Comparison of ENCODE assay signal across 30 mouse cellular contexts in genomic region chr19:4087090-4087489, GRCm38 (mm10). TPM values are rescaled to one million over a fixed set of nuclear protein-coding genes. Genes with fewer than 3 reads are reported as not detected.
DNase-seq lines count a peak whose midpoint lies in the region; ATAC-seq and TF ChIP-seq lines count a peak whose summit lies in the region.
"Had no signal": no experiment of that assay in that cellular context is flagged by ENCODE, and none has a peak within 500 bp of the region (broad histone marks: within the 10 kb centered on the region; RNA-seq: fewer than 3 reads in every experiment).

No protein-coding gene starts in this region.

- no peaks in the 10 kb centered on the region for H3K9me3 ChIP-seq in heart, embryonic 16.5 days (replicated peaks; ENCODE audit: control insufficient read depth, low read length)
- no peaks in the 10 kb centered on the region for H3K9me3 ChIP-seq in heart, embryonic 12.5 days (replicated peaks)
- H3K9me3 ChIP-seq in intestine, postnatal 0 days (ENCODE audit: control insufficient read depth): no peaks in the 10 kb centered on the region
- H3K9me3 ChIP-seq: embryonic facial prominence, embryonic 15.5 days; hindbrain, embryonic 13.5 days; liver, embryonic 13.5 days; megakaryocyte, embryonic 14.5 days; midbrain, embryonic 13.5 days had no signal

- H3K27me3 ChIP-seq in heart, embryonic 16.5 days (ENCODE audit: control insufficient read depth, insufficient read depth, low read length): peaks cover 3% of the 10 kb centered on the region; the same call in 1 of the 2 replicates
- peaks cover 54% of the 10 kb centered on the region for H3K27me3 ChIP-seq in heart, embryonic 12.5 days (replicated peaks)
- H3K27me3 ChIP-seq in C2C12 (ENCODE audit: control insufficient read depth, insufficient read depth, insufficient read length): no peaks in the 10 kb centered on the region
- H3K27me3 ChIP-seq in intestine, postnatal 0 days (replicated peaks; ENCODE audit: control insufficient read depth, insufficient read depth, low read length): no peaks in the 10 kb centered on the region

- no peaks in the 10 kb centered on the region for H3K36me3 ChIP-seq in heart, embryonic 16.5 days (ENCODE audit: control insufficient read depth, insufficient read depth)
- H3K36me3 ChIP-seq in heart, embryonic 12.5 days: no peaks in the 10 kb centered on the region
- H3K36me3 ChIP-seq in C2C12 (ENCODE audit: control insufficient read depth, insufficient read depth): no peaks in the 10 kb centered on the region
- H3K36me3 ChIP-seq in intestine, postnatal 0 days (ENCODE audit: control insufficient read depth, insufficient read depth): no peaks in the 10 kb centered on the region
- H3K36me3 ChIP-seq: embryonic facial prominence, embryonic 15.5 days; hindbrain, embryonic 13.5 days; liver, embryonic 13.5 days; midbrain, embryonic 13.5 days had no signal

- TF ChIP-seq CTCF in C2C12 (IDR thresholded peaks at IDR 0.05; ENCODE audit: control insufficient read depth, insufficient read depth, insufficient read length): no peak
- no peak for TF ChIP-seq CTCF in intestine, postnatal 0 days (IDR thresholded peaks at IDR 0.05; ENCODE audit: low read depth)

- H3K9ac ChIP-seq in heart, embryonic 16.5 days (ENCODE audit: low read length): no peak overlapping the region
- H3K9ac ChIP-seq in heart, embryonic 12.5 days: no peak overlapping the region
- H3K9ac ChIP-seq in intestine, postnatal 0 days (ENCODE audit: low read depth, low read length): no peak overlapping the region
- H3K9ac ChIP-seq: embryonic facial prominence, embryonic 15.5 days; forebrain, postnatal 0 days; hindbrain, embryonic 13.5 days; liver, embryonic 13.5 days; lung, embryonic 14.5 days; midbrain, embryonic 13.5 days had no signal

- peak overlapping the region; percentile 54 for H3K27ac ChIP-seq in heart, embryonic 16.5 days (ENCODE audit: low read length)
- no peak overlapping the region for H3K27ac ChIP-seq in heart, embryonic 12.5 days (ENCODE audit: poor library complexity, severe bottlenecking)
- H3K27ac ChIP-seq in intestine, postnatal 0 days (ENCODE audit: low read depth, low read length): no peak overlapping the region
- H3K27ac ChIP-seq: embryonic facial prominence, embryonic 15.5 days; hindbrain, embryonic 13.5 days; kidney, postnatal 0 days; left cerebral cortex, adult 2 months; liver, embryonic 13.5 days; midbrain, embryonic 13.5 days had no signal

- 42% methylated on average over 5 of the region's 5 CpGs for WGBS in heart, embryonic 16.5 days
- 64% methylated on average over 5 of the region's 5 CpGs for WGBS in heart, embryonic 12.5 days
- 89% methylated on average over 5 of the region's 5 CpGs for WGBS in intestine, postnatal 0 days

- no peaks in the 10 kb centered on the region for H3K79me2 ChIP-seq in C2C12 (ENCODE audit: control insufficient read depth, insufficient read depth)

- DNase-seq in cerebellum, adult 9-11 months: peak; percentile 9
- DNase-seq in cerebellum, postnatal 10 days: no peak
- DNase-seq in adipocyte (ENCODE audit: low spot score): peak; percentile 60
- DNase-seq in layer of hippocampus, adult 9-10 months (ENCODE audit: low spot score): no peak
- DNase-seq: adrenal gland, postnatal 25 days; forebrain, postnatal 0 days; gastrocnemius, postnatal 14 days; kidney, adult 2 months; liver, embryonic 13.5 days; lung, embryonic 14.5 days; lung, postnatal 36 days; right cerebral cortex, postnatal 25 days; spleen, adult 18-20 months; thymus, postnatal 25 days had no signal

- H3K4me1 ChIP-seq in heart, embryonic 16.5 days (ENCODE audit: control insufficient read depth, insufficient read depth, low read length): peaks cover 9% of the 10 kb centered on the region
- H3K4me1 ChIP-seq in heart, embryonic 12.5 days (replicated peaks): no peaks in the 10 kb centered on the region
- H3K4me1 ChIP-seq in intestine, postnatal 0 days (replicated peaks; ENCODE audit: control insufficient read depth, insufficient read depth, low read length): no peaks in the 10 kb centered on the region
- H3K4me1 ChIP-seq: embryonic facial prominence, embryonic 15.5 days; hindbrain, embryonic 13.5 days; midbrain, embryonic 13.5 days had no signal

- no peaks in the 10 kb centered on the region for H3K79me3 ChIP-seq in C2C12 (ENCODE audit: low read depth)

- H3K4me3 ChIP-seq in heart, embryonic 16.5 days (ENCODE audit: low read length): no peak overlapping the region
- H3K4me3 ChIP-seq in heart, embryonic 12.5 days: no peak overlapping the region
- H3K4me3 ChIP-seq in C2C12 (ENCODE audit: insufficient read depth, poor library complexity, severe bottlenecking): no peak overlapping the region
- no peak overlapping the region for H3K4me3 ChIP-seq in intestine, postnatal 0 days (ENCODE audit: low read depth, low read length)
- H3K4me3 ChIP-seq: embryonic facial prominence, embryonic 15.5 days; hindbrain, embryonic 13.5 days; left cerebral cortex, adult 2 months; liver, embryonic 13.5 days; megakaryocyte, embryonic 14.5 days; midbrain, embryonic 13.5 days had no signal

- ATAC-seq in heart, embryonic 16.5 days (replicated peaks; ENCODE audit: extremely low read depth, insufficient read depth, low FRiP score): peak; percentile 79
- no peak for ATAC-seq in heart, embryonic 12.5 days (ENCODE audit: insufficient number of reproducible peaks, low FRiP score)
- ATAC-seq in intestine, postnatal 0 days: no peak
- ATAC-seq: CD4-positive, CD25-positive, alpha-beta regulatory T cell, adult 4 months; forebrain, postnatal 0 days; midbrain, embryonic 13.5 days had no signal

- no peak overlapping the region for H3ac ChIP-seq in C2C12 (ENCODE audit: control insufficient read depth, insufficient read length, low read depth)

- H3K4me2 ChIP-seq in heart, embryonic 16.5 days (ENCODE audit: low read depth, low read length): no peak overlapping the region
- no peak overlapping the region for H3K4me2 ChIP-seq in heart, embryonic 12.5 days
- H3K4me2 ChIP-seq in intestine, postnatal 0 days (replicated peaks; ENCODE audit: low read depth): no peak overlapping the region
- H3K4me2 ChIP-seq: embryonic facial prominence, embryonic 15.5 days; hindbrain, embryonic 13.5 days; liver, embryonic 13.5 days; lung, embryonic 14.5 days; midbrain, embryonic 13.5 days had no signal

TF ChIP-seq in C2C12, 6 proteins besides CTCF, POLR2A, EP300 and RAD21:
- TF ChIP-seq CEBPB (IDR thresholded peaks at IDR 0.05; ENCODE audit: low read depth) (peak; percentile 89), FOSL1 (IDR thresholded peaks at IDR 0.05; ENCODE audit: insufficient read depth, low read length, poor library complexity, severe bottlenecking) (no peak), MAX (IDR thresholded peaks at IDR 0.05) (no peak), MYOD1 (IDR thresholded peaks at IDR 0.05; ENCODE audit: control insufficient read depth, insufficient read length, low read depth) (no peak), MYOG (IDR thresholded peaks at IDR 0.05; ENCODE audit: control insufficient read depth, extremely low read depth, insufficient read length) (no peak), USF1 (IDR thresholded peaks at IDR 0.05; ENCODE audit: low read depth) (no peak)
TF ChIP-seq in C2C12: peak in this region for 1.

RNA-seq across cellular contexts. Expression of gene Cabp2, which starts 5.7 kb away (rescaled TPM):
- polyA plus RNA-seq in heart, embryonic 16.5 days (2015; fragmentation: Nextera tagmentation; extraction: Ambion mirVana): not detected in 2 replicates
- not detected in 2 replicates for polyA plus RNA-seq in heart, embryonic 12.5 days (2016; fragmentation: Nextera tagmentation; extraction: Ambion mirVana)
- polyA plus RNA-seq in C2C12 (2012; fragmentation: generic; extraction: Trizol): not detected
- not detected in 2 replicates for polyA plus RNA-seq in intestine, postnatal 0 days (2015; fragmentation: Nextera tagmentation; extraction: Ambion mirVana)
- polyA plus RNA-seq: brain, embryonic 14.5 days; CD4-positive, CD25-positive, alpha-beta regulatory T cell, adult 4 months; embryonic facial prominence, embryonic 15.5 days; forebrain, postnatal 0 days; heart, embryonic 14.5 days; hindbrain, embryonic 13.5 days; large intestine, adult 2 months; limb, embryonic 14.5 days; lung, embryonic 14.5 days; midbrain, embryonic 13.5 days; neural tube, embryonic 11.5 days had no signal

RNA-seq across cellular contexts. Expression of gene Cdk2ap2, which starts 9.9 kb away (rescaled TPM):
- polyA plus RNA-seq in heart, embryonic 16.5 days (2015; fragmentation: Nextera tagmentation; extraction: Ambion mirVana): 86.0 and 86.2 TPM in 2 replicates
- polyA plus RNA-seq in heart, embryonic 12.5 days (2016; fragmentation: Nextera tagmentation; extraction: Ambion mirVana): 54.4 and 57.6 TPM in 2 replicates
- polyA plus RNA-seq in C2C12 (2012; fragmentation: generic; extraction: Trizol): 134 TPM
- 97.1 and 108 TPM in 2 replicates for polyA plus RNA-seq in intestine, postnatal 0 days (2015; fragmentation: Nextera tagmentation; extraction: Ambion mirVana)

RNA-seq across cellular contexts. Expression of gene Pitpnm1, which starts 12.7 kb away (rescaled TPM):
- polyA plus RNA-seq in heart, embryonic 16.5 days (2015; fragmentation: Nextera tagmentation; extraction: Ambion mirVana): 27.7 and 29.4 TPM in 2 replicates
- polyA plus RNA-seq in heart, embryonic 12.5 days (2016; fragmentation: Nextera tagmentation; extraction: Ambion mirVana): 23.3 and 23.5 TPM in 2 replicates
- polyA plus RNA-seq in C2C12 (2012; fragmentation: generic; extraction: Trizol): 43.1 TPM
- 13.7 and 16.3 TPM in 2 replicates for polyA plus RNA-seq in intestine, postnatal 0 days (2015; fragmentation: Nextera tagmentation; extraction: Ambion mirVana)

RNA-seq across cellular contexts. Expression of gene Gstp3, which starts 27.7 kb away (rescaled TPM):
- polyA plus RNA-seq in heart, embryonic 16.5 days (2015; fragmentation: Nextera tagmentation; extraction: Ambion mirVana): 0.51 and 0.80 TPM in 2 replicates
- 0.69 TPM in 1 of 2 replicates, not detected in the other for polyA plus RNA-seq in heart, embryonic 12.5 days (2016; fragmentation: Nextera tagmentation; extraction: Ambion mirVana)
- 0.09 TPM for polyA plus RNA-seq in C2C12 (2012; fragmentation: generic; extraction: Trizol)
- 68.7 and 72.6 TPM in 2 replicates for polyA plus RNA-seq in intestine, postnatal 0 days (2015; fragmentation: Nextera tagmentation; extraction: Ambion mirVana)
- polyA plus RNA-seq: brain, embryonic 14.5 days; forebrain, postnatal 0 days; heart, embryonic 14.5 days; hindbrain, embryonic 13.5 days; kidney, postnatal 0 days; lung, embryonic 14.5 days; midbrain, embryonic 13.5 days; neural tube, embryonic 11.5 days had no signal

RNA-seq across cellular contexts. Expression of gene Aip, which starts 38.6 kb away (rescaled TPM):
- polyA plus RNA-seq in heart, embryonic 16.5 days (2015; fragmentation: Nextera tagmentation; extraction: Ambion mirVana): 87.5 and 88.6 TPM in 2 replicates
- 80.4 and 82.6 TPM in 2 replicates for polyA plus RNA-seq in heart, embryonic 12.5 days (2016; fragmentation: Nextera tagmentation; extraction: Ambion mirVana)
- polyA plus RNA-seq in C2C12 (2012; fragmentation: generic; extraction: Trizol): 208 TPM
- 42.0 and 42.3 TPM in 2 replicates for polyA plus RNA-seq in intestine, postnatal 0 days (2015; fragmentation: Nextera tagmentation; extraction: Ambion mirVana)

Comparison
In these comparisons a context has a peak if more than half of its experiments do, and no peak if none do; other contexts are left out.
1. DNase-seq: peak in cerebellum, adult 9-11 months (single experiment) and adipocyte (single experiment); none in cerebellum, postnatal 10 days (0 of 2) and layer of hippocampus, adult 9-10 months (single experiment).